Mouse (Mus musculus) hematopoietic multipotent progenitor cell, adult 10-12 weeks (in vitro differentiated cells): Measurements from ENCODE around the gene Ltv1. TPM values are rescaled to one million over a fixed set of nuclear protein-coding genes. Genes with fewer than 3 reads are reported as not detected.

ENCODE experiments used
- polyA plus RNA-seq: library from polyadenylated mRNA; stranded (reverse); fragments of >175 nt; gene quantifications from 2 replicates; pipeline ENCODE4 v1.2.3, GENCODE M21; 2012; ENCODE audit warnings: low replicate concordance

The Ltv1 gene
- polyA plus RNA-seq: 8.4 and 19.0 TPM in 2 replicates

DNA sequence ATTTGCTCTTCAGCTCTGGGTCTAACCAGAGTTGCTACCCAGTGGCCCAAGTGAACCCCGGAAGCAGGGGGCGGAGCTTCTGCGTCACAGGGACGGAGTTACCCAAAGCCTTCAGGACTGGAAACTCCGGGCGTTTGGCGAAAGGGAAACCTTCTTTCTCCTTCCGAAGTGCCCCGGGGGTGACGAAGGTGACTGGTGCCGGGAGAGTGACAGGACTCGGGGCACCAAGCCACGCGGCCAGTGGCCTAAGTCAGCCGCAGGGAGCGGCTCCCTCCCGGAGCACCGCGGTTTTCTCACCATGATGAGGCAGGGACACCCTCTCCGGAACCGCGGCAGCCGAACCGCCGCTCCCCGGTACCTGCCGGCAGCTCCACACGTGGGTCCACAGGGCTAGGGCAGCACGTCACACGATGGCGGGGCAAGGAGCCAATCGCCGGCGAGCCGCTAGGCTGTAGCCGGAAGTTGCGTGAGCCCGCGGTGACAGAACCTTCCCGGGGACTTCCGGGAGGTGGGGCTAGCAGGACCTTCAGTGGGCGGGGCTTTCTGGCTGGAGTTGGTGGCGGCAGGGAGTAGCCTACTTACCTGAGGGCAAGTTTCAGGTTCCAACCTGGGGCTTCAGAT is at the start of gene Ltv1:
Gene Ltv1 (minus strand): TSS at position 438 of the 621 bp plus-strand sequence.

DNA sequence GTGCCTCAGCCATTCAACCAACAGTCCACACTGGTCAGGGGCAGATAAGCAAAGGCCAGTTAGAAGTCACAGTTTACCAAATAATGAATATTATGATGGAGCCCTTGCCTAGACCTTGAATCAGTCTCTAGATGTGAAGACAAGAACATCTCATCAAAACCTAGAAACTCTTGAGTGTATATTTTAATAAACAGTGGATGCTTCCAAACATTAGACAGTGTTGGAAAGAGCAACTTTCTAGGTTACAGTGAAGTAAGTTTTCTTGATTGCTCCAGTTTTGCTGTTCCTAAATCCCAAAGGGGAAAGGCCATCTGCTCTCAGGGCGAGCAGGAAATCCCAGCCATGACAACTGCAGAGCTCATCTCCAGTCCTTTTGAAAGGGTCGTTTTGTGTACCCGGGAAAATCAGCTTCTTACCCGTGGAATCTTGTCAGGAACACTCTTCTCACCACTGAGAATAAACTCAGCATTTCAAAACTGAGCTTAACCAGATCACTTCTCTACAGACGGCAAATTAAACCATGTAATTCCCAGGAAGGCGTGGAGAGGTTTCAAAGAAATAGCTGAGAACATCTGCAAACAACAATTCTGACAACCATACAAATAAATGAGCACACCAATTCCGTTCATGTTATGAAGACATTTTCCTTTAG is 14.9 kb downstream of the Ltv1 start, which contains the start of gene Zc2hc1b:
Gene Zc2hc1b (minus strand): TSS at position 51 of the 652 bp plus-strand sequence.

Other genes with a start within 250 kb of the Ltv1 start
- 13.7 and 28.6 TPM in 2 replicates for gene Stx11, start 228.9 kb downstream of the Ltv1 start, polyA plus RNA-seq
- gene Sf3b5, start 187.8 kb downstream of the Ltv1 start, polyA plus RNA-seq: 48.2 and 49.4 TPM in 2 replicates
- gene Plagl1, start 132.7 kb downstream of the Ltv1 start, polyA plus RNA-seq: 0.08 and 0.29 TPM in 2 replicates
- not detected in 2 replicates for gene Zc2hc1b, start 15.1 kb downstream of the Ltv1 start, polyA plus RNA-seq